Mouse (Mus musculus) heart, postnatal 0 days (tissue): ENCODE measurements at regions not wholly inside any gene's neighbourhood (a gene's known extent, or its start where the extent isn't known, plus 50 kb on each side); places are given as distances from the start of the nearest gene placed in this dataset.

Experiments used
- CTCF ChIP-seq: IDR thresholded peaks from 2 replicates; pipeline ENCODE4 v1.5.1; 2016; ENCODE audit warnings: antibody characterized with exemption, control low read depth, low read depth
- EP300 ChIP-seq: IDR thresholded peaks from 2 replicates; pipeline ENCODE4 v1.6.1; 2016; ENCODE audit warnings: antibody characterized with exemption, low read depth

GRCm38 (mm10) chr6:93398551-93398950, 455.3 kb upstream of the Adamts9 start:
- no peak for TF ChIP-seq CTCF
- TF ChIP-seq EP300: no peak
